Mouse (Mus musculus): ENCODE results near the gene Shld2.

Gene Shld2

GRCm38 (mm10) chr14:34310234-34310965 lies at the start of gene Shld2, which contains the start of gene Glud1:
Shld2 (minus strand) TSS chr14:34310493.
Glud1 (plus strand) TSS chr14:34310727.
- in situ Hi-C loops (cut with MboI), result no loop called here

DNA sequence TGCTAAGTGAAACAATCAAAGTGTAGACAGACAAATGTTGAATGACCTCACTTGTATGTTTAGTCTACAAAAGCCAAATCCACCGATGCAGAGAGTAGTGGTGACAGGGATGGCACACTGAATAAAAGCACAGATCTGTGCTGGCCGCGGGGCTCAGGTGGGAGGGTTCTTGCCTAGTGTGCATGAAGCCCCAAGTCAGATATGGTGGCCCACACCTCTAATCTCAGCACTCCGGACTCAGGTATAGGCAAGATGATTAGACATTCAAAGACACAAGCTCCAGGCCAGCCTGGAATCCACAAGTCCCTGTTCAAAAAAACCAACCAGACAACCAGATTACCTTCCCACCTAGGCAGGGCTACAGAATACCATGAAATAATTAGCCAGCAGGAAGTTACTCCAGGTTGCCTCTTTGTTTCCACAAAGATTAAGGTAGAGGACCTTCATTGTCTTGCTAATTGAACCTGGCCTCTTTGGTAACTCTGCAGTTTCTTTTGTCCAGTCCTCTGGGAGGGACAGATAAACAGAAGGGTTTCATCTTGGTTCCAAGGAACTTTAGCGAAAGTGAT lies 49.5 kb upstream of the Shld2 start:
- in situ Hi-C loops (cut with MboI), result no loop called here

DNA sequence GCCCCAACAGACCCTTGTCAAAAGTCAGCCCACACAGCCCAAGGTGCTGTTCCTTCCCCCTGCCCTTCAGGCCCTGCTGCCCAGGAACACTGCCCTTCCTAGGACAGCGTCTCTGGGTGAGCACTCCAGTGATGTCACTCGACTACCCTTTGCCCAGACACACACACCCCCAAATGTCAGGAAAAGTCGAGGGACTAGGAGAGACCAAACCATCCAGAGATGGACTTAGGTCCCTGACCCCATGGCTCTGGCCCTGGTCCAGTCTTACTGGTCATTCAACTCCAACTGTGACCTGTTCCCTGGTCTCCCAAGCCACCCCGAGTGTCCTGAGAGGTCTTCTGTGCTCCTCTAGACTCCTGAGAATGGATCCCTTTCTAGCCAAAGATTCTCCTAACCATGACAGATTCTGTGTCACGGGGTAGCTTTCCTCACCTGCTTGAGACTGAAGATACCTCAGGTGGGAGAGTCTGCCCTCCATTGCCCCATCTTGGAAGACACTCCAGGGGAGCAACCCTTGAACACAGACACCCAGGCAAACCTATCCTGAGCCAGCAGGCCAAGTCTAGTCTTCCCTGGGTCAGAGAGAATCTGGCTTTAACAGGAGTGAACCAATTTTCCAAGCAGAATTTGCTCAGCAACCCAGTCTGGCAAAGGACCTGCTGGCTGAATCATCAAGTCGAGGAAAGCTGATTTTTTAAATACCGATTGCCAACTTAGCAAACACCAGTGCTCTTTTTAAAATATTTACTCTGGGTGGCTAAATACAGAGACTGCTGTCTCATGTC lies 47.6 kb upstream of the Shld2 start:
- in situ Hi-C loops (cut with MboI), result no loop called here

DNA sequence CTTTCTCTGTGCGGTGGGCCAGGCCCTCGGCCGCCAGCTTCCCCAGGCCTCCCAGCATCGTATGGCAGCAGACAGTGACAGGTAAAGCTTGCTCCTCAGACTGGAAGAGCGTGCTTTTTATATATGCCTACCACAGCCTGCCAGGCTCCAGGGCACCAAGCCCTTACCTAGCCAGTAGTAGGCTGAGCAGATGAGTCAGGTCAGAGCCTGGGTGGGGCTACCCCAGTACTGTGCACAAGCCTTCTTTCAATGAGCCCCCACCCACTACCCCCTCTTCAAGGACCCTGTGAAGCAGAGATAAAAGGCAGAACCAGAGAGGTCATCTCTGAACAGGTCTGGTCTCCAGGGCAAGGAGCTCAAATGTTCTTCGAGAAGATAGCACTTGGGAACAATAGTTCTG lies 45.0 kb upstream of the Shld2 start, which contains the start of gene Fam25c:
Gene Fam25c (minus strand): TSS at position 133 of the 400 bp plus-strand sequence.
- in situ Hi-C loops (cut with MboI), result no loop called here

GRCm38 (mm10) chr14:34354456-34354855 lies 44.2 kb upstream of the Shld2 start:
- in situ Hi-C loops (cut with MboI), result no loop called here

DNA sequence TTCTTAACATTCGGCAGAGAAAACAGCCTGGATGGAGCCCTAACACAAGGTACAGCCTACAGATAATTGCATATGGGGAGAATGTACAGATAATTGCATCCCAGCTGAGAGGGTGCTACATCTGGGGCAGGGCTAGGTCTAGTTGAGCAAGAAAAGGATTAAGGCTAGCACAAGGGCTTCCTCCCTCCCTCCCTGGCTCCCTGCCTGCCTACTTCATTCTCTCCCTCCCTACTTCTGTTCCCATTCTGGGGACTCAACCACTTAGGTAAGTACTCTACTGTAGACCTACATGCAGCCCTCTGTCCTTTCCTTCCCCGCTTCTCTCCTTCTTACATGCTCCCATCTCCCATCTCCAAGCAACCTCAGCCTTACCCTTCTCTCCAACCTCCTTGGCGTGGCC lies 43.0 kb upstream of the Shld2 start:
- in situ Hi-C loops (cut with MboI), result no loop called here

GRCm38 (mm10) chr14:34352523-34352922 lies 42.2 kb upstream of the Shld2 start:
- in situ Hi-C loops (cut with MboI), result no loop called here

GRCm38 (mm10) chr14:34351660-34352059 lies 41.4 kb upstream of the Shld2 start:
- in situ Hi-C loops (cut with MboI), result no loop called here

GRCm38 (mm10) chr14:34349007-34349406 lies 38.7 kb upstream of the Shld2 start:
- in situ Hi-C loops (cut with MboI), result no loop called here

DNA sequence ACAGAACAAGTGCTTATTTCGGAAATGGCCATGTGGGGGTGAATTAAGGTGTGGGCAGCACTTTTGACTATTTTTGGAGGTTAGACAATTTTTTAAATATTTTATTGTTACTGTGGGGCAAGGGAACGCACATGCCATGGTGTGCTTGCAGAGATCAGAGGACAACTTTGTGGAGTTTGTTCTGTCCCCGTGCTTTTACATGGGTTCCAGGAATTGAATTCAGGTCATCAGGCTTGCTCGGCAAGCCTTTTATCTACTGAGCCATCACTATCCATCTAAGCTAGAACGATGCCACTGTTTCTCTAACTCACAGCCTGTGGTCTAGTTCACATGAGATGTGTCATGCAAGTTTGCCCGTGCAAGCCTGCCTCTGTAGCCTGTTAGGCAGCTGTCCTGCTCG lies 38.0 kb upstream of the Shld2 start:
- in situ Hi-C loops (cut with MboI), result no loop called here

DNA sequence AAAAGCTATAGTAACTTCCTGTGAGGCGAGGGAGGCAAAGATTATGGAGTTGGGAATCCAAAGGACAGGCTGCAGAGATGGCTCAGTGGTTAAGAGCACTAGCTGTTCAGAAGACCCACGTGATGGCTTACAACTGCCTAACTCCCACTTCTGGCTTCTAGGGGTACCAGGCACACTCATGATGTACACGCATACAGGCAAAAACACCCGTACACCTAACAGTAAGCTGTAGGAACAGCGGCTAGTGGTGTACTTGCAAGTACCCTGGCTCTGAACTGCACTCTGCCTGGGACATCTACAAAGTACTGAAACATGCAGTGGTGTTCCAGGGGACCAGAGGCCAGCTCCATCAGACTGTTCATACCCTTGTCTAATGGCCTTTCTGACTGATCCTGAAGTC lies 36.8 kb upstream of the Shld2 start:
- in situ Hi-C loops (cut with MboI), result no loop called here

- in situ Hi-C loops (cut with MboI), result no loop called here
These were observed 35.7 kb upstream of the Shld2 start for GRCm38 (mm10) chr14:34345771-34346566.

- in situ Hi-C loops (cut with MboI), result no loop called here
These were observed 34.1 kb upstream of the Shld2 start for GRCm38 (mm10) chr14:34344361-34344760.

DNA sequence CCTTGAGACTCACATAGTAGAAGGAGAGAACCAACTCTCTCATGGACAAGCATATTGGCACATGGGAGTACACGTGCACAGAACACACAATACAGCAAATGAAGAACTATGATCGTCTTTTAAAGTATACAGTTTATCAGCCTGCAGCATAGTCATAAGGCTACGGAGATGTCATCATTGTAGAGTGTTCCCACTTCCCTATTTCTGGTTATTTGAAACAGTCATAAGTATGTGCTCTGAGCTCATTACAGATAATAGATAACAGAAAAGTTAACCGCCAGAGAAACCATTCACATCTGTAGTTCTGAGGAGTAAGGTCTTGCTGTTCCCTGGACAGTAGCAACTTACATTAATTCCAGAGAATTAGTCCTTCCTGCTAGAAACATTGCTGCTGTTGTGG lies 32.8 kb upstream of the Shld2 start:
- in situ Hi-C loops (cut with MboI), result no loop called here

DNA sequence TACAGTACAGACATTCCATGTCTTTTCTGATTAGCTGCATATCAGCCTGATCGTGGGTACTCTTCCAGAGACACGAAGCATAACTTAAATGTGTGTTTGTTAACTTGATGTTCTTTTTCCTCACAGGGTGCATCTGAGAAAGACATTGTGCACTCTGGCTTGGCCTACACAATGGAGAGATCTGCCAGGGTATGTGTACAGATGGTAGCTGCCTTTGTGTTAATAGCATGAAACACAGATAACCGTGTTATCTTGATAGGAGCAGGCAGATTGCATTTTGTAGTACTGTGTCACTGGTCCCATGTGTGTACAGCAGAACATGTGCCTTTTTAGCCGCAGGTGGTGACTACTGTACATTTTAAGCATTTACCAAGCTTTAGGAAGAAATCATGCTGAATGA lies 31.7 kb upstream of the Shld2 start:
- in situ Hi-C loops (cut with MboI), result no loop called here

- in situ Hi-C loops (cut with MboI), result no loop called here
These were observed 29.2 kb upstream of the Shld2 start for GRCm38 (mm10) chr14:34339446-34339845.

GRCm38 (mm10) chr14:34332476-34332875 lies 22.2 kb upstream of the Shld2 start:
- in situ Hi-C loops (cut with MboI), result no loop called here

DNA sequence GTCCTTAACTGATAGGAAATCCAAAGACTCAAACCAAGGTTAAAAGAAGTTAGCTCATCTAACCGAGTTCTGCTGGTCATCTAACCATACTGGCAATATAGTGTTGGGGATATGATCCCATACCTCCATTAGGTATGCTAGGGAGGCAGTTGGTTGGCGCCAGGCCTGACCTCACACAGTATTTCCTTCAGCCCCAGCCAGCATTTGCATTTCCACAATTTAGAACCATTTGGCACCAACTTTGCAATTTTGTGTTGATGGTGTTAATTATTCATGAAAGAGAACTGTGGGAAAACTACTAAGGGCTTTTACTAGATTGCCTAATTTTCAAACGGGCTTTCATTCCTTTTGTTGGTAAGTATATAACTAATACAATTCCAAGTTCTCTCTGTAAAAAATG lies 21.6 kb upstream of the Shld2 start:
- in situ Hi-C loops (cut with MboI), result no loop called here

DNA sequence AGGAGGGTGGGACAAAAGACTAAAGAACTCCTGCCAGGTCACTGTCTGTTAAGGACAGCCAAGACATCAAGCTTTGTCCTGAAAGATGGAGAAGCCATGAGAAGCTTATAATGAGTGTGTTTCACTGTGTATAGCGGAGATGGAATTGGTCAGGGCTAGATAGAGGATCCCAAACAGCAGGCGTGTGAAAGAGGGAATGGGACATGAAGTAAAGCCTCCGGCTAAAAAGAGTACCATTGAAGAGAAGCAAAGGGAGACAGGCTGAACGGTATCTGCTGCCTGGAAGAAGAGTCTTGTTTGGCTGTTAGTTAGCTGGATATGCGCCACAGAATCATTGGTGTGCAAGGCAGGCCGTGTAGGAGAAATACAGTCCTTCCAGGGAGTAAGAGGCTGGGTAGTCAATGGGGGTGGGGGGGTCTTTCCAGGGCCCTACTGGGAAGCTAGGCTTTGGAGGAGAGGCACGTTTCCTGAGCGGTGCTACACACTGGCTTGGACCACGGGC lies 20.4 kb upstream of the Shld2 start:
- in situ Hi-C loops (cut with MboI), result no loop called here

- in situ Hi-C loops (cut with MboI), result no loop called here
These were observed 17.3 kb upstream of the Shld2 start for GRCm38 (mm10) chr14:34327618-34328017.

GRCm38 (mm10) chr14:34326606-34327005 lies 16.3 kb upstream of the Shld2 start:
- in situ Hi-C loops (cut with MboI), result no loop called here

- in situ Hi-C loops (cut with MboI), result no loop called here
These were observed 13.3 kb upstream of the Shld2 start for GRCm38 (mm10) chr14:34323576-34324085.
